Mouse (Mus musculus) bone marrow macrophage, adult 2 months (primary cell): ENCODE data around the gene Apba1.

Source experiments
- CTCF ChIP-seq: IDR thresholded peaks from 2 replicates; pipeline ENCODE4 v1.5.1; 2012; ENCODE audit warnings: low read depth, mild to moderate bottlenecking, low read length, moderate library complexity
- POLR2A ChIP-seq: IDR thresholded peaks from 2 replicates; pipeline ENCODE4 v1.6.1; 2012; ENCODE audit warnings: mild to moderate bottlenecking, low read depth, low read length, borderline replicate concordance

GRCm38 (mm10) chr19:23875819-23876218 lies 117.1 kb downstream of the Apba1 start:
- TF ChIP-seq POLR2A (no peak), CTCF (no peak)
